Mouse (Mus musculus): ENCODE results near the gene Ube2t. TPM values are rescaled to one million over a fixed set of nuclear protein-coding genes. Genes with fewer than 3 reads are reported as not detected.

Ube2t gene
- total RNA-seq, 2 experiments from 2014 or later: 5.1 to 6.6 TPM

Other genes with a start within 250 kb of the Ube2t start
- gene Ppp1r12b, start 6.6 kb upstream of the Ube2t start, total RNA-seq (2021): 10 to 100 TPM; 16.7 to 32.8 TPM
- gene Lgr6, start 142.7 kb downstream of the Ube2t start, total RNA-seq (2021): 10 to 100 TPM; 20.5 to 28.4 TPM
- 1 to 10 TPM; 1.8 to 2.5 TPM for gene Ptpn7, start 170.1 kb downstream of the Ube2t start, total RNA-seq (2021)
- gene Arl8a, start 184.3 kb downstream of the Ube2t start, total RNA-seq (2021): 10 to 100 TPM; 49.2 to 57.7 TPM
- 1 to 10 TPM; 1.3 to 2.8 TPM for gene Gpr37l1, start 205.1 kb downstream of the Ube2t start, total RNA-seq (2021)

Measured in adrenal gland, postnatal 10 days (tissue).